Mouse (Mus musculus): ENCODE results near the gene Mei1. TPM values are rescaled to one million over a fixed set of nuclear protein-coding genes. Genes with fewer than 3 reads are reported as not detected.

Gene Mei1
- total and polyA plus RNA-seq, 2 experiments from 2014 or later: 0.21 to 0.24 TPM

DNA sequence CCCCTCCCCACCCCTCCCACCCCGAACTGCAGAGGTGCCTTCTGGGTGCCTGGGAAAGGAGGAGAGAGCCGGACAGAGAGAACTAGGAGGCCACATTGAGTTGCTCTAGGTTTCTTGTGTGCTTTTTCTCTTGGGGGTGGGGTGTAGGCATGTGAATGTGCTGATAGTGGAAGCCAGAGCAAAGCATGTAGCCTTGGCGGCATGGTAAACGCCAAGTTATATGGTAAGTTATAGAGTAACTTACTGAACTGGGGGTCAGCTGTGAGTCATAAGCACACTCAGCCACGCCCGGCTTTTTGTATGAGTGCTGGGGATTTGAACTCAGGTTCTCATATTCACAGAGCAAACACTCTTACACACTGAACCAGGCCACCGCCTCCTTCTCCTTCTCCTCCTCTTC lies 94.7 kb downstream of the Mei1 start:
- peaks cover 15% of the 10 kb centered on the region; the same call in 1 of the 2 replicates for H3K4me1 ChIP-seq (ENCODE audit: insufficient read depth, low read length)
- H3K27me3 ChIP-seq (ENCODE audit: insufficient read depth, low read length): no peaks in the 10 kb centered on the region
- H3K9me3 ChIP-seq (ENCODE audit: low read length): no peaks in the 10 kb centered on the region
- TF ChIP-seq CTCF (IDR thresholded peaks at IDR 0.05; ENCODE audit: low read depth): no peak
- no peaks in the 10 kb centered on the region for H3K36me3 ChIP-seq (ENCODE audit: insufficient read depth, low read length)
- H3K27ac ChIP-seq: no peak overlapping the region
- no peak overlapping the region for H3K4me3 ChIP-seq (ENCODE audit: low read length)
- no peak overlapping the region for H3K9ac ChIP-seq (replicated peaks; ENCODE audit: low read length)
- DNase-seq (ENCODE audit: low spot score) (no peak), ATAC-seq (no peak)
- no peak overlapping the region for H3K4me2 ChIP-seq (ENCODE audit: low read depth, low read length)
- WGBS: 81% methylated on average over 7 of the region's 7 CpGs

DNA sequence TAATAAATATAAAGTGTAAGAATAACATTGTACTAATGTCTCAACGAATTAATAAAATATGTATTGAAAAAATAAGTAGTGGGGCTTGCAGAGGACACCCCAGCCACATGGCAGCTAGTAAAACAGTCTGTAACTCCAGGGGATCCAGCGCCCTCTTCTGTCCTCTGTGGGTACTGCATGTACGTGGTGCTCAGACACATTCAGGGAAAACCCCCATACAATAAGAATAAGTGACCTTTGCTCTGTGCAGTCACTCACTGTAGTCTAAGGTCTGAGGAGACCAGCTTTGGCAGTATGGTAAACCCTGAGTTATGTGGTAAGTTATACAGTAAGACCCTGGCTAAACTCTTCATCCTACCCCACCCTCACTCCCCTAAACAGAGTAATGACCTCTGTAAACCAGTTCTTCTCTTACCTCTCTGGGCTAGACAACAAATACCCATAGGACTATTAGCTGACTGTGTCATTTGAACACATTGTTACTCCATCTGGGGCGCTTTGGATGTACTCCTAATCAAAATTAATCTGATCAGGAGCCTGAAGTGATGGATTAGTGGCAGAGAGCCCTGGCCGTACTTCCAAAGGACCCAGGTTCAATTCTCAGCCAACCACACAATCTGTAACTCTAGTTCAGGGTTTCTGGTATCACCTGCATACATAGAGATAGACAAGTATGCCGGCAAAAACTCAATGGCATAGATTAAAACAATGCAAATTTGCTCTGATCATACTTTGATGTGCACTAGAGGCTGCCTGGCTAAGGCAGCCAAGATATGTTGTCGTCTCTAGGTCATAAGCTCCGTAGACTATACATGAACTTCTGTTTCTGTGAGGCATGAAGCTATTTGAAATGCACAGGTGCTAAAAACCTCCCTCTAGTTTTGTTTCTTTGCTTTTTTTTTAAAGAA lies 95.8 kb downstream of the Mei1 start:
- ATAC-seq (peak; percentile 56), DNase-seq (ENCODE audit: low spot score) (peak; percentile 84)
- Histone ChIP-seq H3K4me3 (ENCODE audit: low read length) (no peak overlapping the region), H3K27ac (0 out of 2 replicates have a peak overlapping the region, but pooled peaks have one; percentile 11), H3K9me3 (ENCODE audit: low read length) (no peaks in the 10 kb centered on the region), H3K27me3 (ENCODE audit: insufficient read depth, low read length) (no peaks in the 10 kb centered on the region), H3K36me3 (ENCODE audit: insufficient read depth, low read length) (peaks cover 9% of the 10 kb centered on the region; the same call in 1 of the 2 replicates), H3K4me2 (ENCODE audit: low read depth, low read length) (no peak overlapping the region), H3K9ac (replicated peaks; ENCODE audit: low read length) (no peak overlapping the region), H3K4me1 (ENCODE audit: insufficient read depth, low read length) (peaks cover 15% of the 10 kb centered on the region; the same call in 1 of the 2 replicates)
- TF ChIP-seq CTCF (IDR thresholded peaks at IDR 0.05; ENCODE audit: low read depth): peak; percentile 93
- WGBS: 53% methylated on average over 8 of the region's 8 CpGs

DNA sequence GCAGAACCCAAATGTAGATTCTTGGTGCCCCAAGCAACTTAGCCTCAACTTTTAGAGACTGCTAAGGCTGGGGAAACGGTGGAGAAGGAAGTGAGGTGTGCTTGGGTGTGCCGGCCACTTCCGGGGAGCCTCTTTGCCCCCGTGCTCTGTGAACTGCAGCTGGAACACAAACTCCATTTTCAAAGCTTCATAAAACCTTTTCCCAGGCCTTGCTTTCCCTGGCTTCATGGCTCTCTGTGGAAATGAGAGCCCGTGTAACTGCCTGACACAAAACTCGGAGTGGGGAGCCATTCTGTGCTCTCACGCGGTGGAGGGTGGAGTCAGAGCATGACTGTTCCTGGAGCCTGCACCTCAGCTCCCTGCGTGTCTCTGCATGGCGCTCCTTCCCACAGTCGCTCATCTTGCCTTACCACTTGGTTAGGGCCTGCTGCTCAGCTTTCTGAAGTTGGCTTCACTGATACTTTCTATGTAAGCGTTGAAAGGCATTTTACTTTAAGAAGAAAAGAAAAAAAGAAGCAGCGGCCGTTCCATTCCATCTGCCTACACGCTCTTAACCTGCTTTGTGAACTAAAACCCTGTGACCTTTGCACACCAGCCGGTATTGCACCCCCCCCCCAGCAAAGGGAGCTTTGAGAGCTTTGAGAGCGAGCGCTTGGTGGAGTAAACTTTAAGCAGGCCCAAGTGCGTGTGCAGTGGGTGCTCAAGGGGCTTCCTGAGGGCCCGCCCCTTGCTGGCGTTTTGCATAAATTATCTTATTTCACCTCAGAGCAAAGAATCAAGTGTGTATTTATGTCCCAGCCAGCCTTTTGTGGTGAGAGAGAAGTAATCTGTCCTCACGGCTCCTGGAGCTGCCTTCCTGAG lies 96.7 kb downstream of the Mei1 start:
- Histone ChIP-seq H3K27me3 (ENCODE audit: insufficient read depth, low read length) (no peaks in the 10 kb centered on the region), H3K9me3 (ENCODE audit: low read length) (no peaks in the 10 kb centered on the region), H3K9ac (replicated peaks; ENCODE audit: low read length) (no peak overlapping the region), H3K4me3 (ENCODE audit: low read length) (no peak overlapping the region), H3K4me1 (ENCODE audit: insufficient read depth, low read length) (peaks cover 12% of the 10 kb centered on the region; the same call in 1 of the 2 replicates), H3K27ac (peak overlapping the region; percentile 32), H3K36me3 (ENCODE audit: insufficient read depth, low read length) (peaks cover 16% of the 10 kb centered on the region; the same call in 1 of the 2 replicates), H3K4me2 (ENCODE audit: low read depth, low read length) (no peak overlapping the region)
- no peak for TF ChIP-seq CTCF (IDR thresholded peaks at IDR 0.05; ENCODE audit: low read depth)
- 50% methylated on average over 22 of the region's 22 CpGs for WGBS
- ATAC-seq (no peak), DNase-seq (ENCODE audit: low spot score) (no peak)

DNA sequence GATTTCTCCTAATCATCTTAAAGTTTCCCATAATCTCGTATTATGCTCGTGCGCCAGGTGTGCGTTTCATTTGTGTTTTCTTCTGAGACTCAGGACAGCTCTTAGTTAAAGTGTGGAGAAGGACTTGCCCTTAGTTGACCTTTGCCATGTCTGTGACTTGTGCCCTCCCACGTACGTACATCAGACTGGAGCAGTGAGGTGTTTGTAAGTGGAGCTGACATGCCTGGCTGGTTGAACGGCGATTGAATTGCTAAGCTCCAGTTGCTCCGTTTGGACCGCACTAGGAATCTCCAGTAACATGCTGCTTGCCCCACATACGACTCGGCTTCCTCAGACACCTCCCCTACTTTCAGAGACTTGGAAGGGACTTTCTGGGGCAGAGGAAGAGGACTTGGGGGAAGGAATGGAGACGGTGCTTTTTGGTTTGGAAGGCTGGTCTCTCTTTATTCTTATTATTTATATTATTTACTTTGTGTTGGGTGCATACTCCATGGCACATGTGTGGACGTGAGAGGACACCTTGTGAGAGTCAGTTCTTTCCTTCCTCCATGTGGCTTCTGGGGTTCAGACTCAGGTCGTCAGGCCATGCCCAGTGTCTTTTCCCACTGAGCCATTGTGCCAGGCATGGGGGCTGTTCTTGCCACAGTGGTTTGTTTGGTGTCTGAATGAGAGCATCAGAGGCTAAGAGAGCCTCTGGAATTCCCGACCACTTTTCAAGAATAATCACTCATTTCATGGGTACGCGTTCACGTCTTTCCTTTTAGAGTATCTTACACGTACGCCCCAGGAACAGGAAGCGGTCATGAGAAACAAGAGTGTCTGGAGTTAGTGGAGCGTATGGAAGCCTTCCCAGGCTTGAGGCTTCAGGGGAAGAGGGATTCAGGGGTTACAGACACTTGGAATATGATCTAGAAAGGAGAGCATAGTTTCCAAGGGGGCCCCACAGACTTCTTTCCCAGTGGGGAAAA lies 97.7 kb downstream of the Mei1 start:
- Histone ChIP-seq H3K4me2 (ENCODE audit: low read depth, low read length) (no peak overlapping the region), H3K9ac (replicated peaks; ENCODE audit: low read length) (no peak overlapping the region), H3K4me3 (ENCODE audit: low read length) (no peak overlapping the region), H3K36me3 (ENCODE audit: insufficient read depth, low read length) (peaks cover 23% of the 10 kb centered on the region; the same call in 1 of the 2 replicates), H3K27me3 (ENCODE audit: insufficient read depth, low read length) (no peaks in the 10 kb centered on the region), H3K27ac (peak overlapping the region; percentile 45; the same call in 1 of the 2 replicates), H3K4me1 (ENCODE audit: insufficient read depth, low read length) (peaks cover 11% of the 10 kb centered on the region; the same call in 1 of the 2 replicates), H3K9me3 (ENCODE audit: low read length) (no peaks in the 10 kb centered on the region)
- no peak for DNase-seq (ENCODE audit: low spot score)
- 56% methylated on average over 23 of the region's 23 CpGs for WGBS
- no peak for ATAC-seq
- no peak for TF ChIP-seq CTCF (IDR thresholded peaks at IDR 0.05; ENCODE audit: low read depth)

DNA sequence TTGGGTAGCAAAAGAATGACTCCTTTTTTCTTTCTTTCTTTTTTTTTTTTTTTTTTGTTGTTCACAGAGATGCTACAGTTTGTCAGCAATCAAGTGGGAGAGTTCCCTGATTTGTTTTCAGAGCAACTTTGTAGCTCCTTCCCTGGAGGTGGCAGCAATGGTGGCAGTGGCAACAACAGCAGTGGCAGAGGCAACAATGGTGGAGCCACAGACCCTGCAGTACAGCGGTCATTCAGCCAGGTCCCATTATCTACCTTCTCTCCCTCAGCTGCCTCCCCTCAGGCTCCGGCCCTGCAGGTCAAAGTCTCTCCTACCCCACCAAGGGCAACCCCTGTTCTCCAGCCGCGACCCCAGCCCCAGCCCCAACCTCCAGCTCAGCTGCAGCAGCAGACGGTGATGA lies 99.9 kb downstream of the Mei1 start:
- TF ChIP-seq CTCF (IDR thresholded peaks at IDR 0.05; ENCODE audit: low read depth): no peak
- H3K27me3 ChIP-seq (ENCODE audit: insufficient read depth, low read length): no peaks in the 10 kb centered on the region
- DNase-seq (ENCODE audit: low spot score) (no peak), ATAC-seq (no peak)
- WGBS: 82% methylated on average over 5 of the region's 5 CpGs
- H3K36me3 ChIP-seq (ENCODE audit: insufficient read depth, low read length): peaks cover 40% of the 10 kb centered on the region; the same call in 1 of the 2 replicates
- no peak overlapping the region for H3K4me3 ChIP-seq (ENCODE audit: low read length)
- no peak overlapping the region for H3K4me2 ChIP-seq (ENCODE audit: low read depth, low read length)
- H3K4me1 ChIP-seq (ENCODE audit: insufficient read depth, low read length): peaks cover 11% of the 10 kb centered on the region; the same call in 1 of the 2 replicates
- no peak overlapping the region for H3K9ac ChIP-seq (replicated peaks; ENCODE audit: low read length)
- H3K9me3 ChIP-seq (ENCODE audit: low read length): no peaks in the 10 kb centered on the region
- no peak overlapping the region for H3K27ac ChIP-seq

Data from hindbrain, postnatal 0 days (tissue).